In genomic region chr7:90150311-90150710, GRCm38 (mm10) we compare ENCODE assay signal across 9 mouse cellular contexts. TPM values are rescaled to one million over a fixed set of nuclear protein-coding genes. Genes with fewer than 3 reads are reported as not detected.
DNase-seq lines count a peak whose midpoint lies in the region; ATAC-seq and TF ChIP-seq lines count a peak whose summit lies in the region.
"Had no signal": no experiment of that assay in that cellular context is flagged by ENCODE, and none has a peak within 500 bp of the region (broad histone marks: within the 10 kb centered on the region; RNA-seq: fewer than 3 reads in every experiment).

No protein-coding gene starts in this region.

- peaks cover 13% of the 10 kb centered on the region for H3K79me2 ChIP-seq in liver, adult 2 months (ENCODE audit: control insufficient read depth, insufficient read depth, low read length)

- no peak overlapping the region for H3K4me2 ChIP-seq in hindbrain, embryonic 15.5 days
- H3K4me2 ChIP-seq: embryonic facial prominence, embryonic 12.5 days had no signal

- TF ChIP-seq POLR2A in liver, adult 2 months (IDR thresholded peaks at IDR 0.05; ENCODE audit: extremely low read depth, insufficient read depth, low read length) = no peak

- no peak overlapping the region for H3K9ac ChIP-seq in hindbrain, embryonic 15.5 days
- H3K9ac ChIP-seq in liver, adult 2 months (ENCODE audit: low read depth, low read length) = no peak overlapping the region
- H3K9ac ChIP-seq: embryonic facial prominence, embryonic 12.5 days had no signal

- H3K27me3 ChIP-seq in hindbrain, embryonic 15.5 days = no peaks in the 10 kb centered on the region
- H3K27me3 ChIP-seq in liver, adult 2 months (ENCODE audit: control insufficient read depth, insufficient read depth, low read length) = no peaks in the 10 kb centered on the region
- H3K27me3 ChIP-seq: embryonic facial prominence, embryonic 12.5 days had no signal

- no peak overlapping the region for H3K27ac ChIP-seq in hindbrain, embryonic 15.5 days (replicated peaks)
- H3K27ac ChIP-seq in liver, adult 2 months (replicated peaks; ENCODE audit: insufficient read depth, low read depth, low read length) = no peak overlapping the region
- H3K27ac ChIP-seq: embryonic facial prominence, embryonic 12.5 days had no signal

- TF ChIP-seq CTCF in liver, adult 2 months (IDR thresholded peaks at IDR 0.05; ENCODE audit: low read depth, low read length) = peak; percentile 77

- no peaks in the 10 kb centered on the region for H3K9me3 ChIP-seq in hindbrain, embryonic 15.5 days
- H3K9me3 ChIP-seq: embryonic facial prominence, embryonic 12.5 days had no signal

- H3K4me3 ChIP-seq in hindbrain, embryonic 15.5 days = no peak overlapping the region
- no peak overlapping the region for H3K4me3 ChIP-seq in liver, adult 2 months (ENCODE audit: insufficient read depth, low read depth, low read length)
- H3K4me3 ChIP-seq: embryonic facial prominence, embryonic 12.5 days had no signal

- no peaks in the 10 kb centered on the region for H3K36me3 ChIP-seq in hindbrain, embryonic 15.5 days
- peaks cover 7% of the 10 kb centered on the region; the same call in 1 of the 2 replicates for H3K36me3 ChIP-seq in liver, adult 2 months (ENCODE audit: control insufficient read depth, insufficient read depth, low read length)
- H3K36me3 ChIP-seq: embryonic facial prominence, embryonic 12.5 days had no signal

- ATAC-seq in hindbrain, embryonic 15.5 days (ENCODE audit: low FRiP score, low read depth) = peak; percentile 65
- peak; percentile 64 for ATAC-seq in monocyte, adult 5-6 weeks (replicated peaks; ENCODE audit: insufficient number of reproducible peaks, low FRiP score, low TSS enrichment, poor library complexity, severe bottlenecking)

- peaks cover 19% of the 10 kb centered on the region; the same call in 1 of the 2 replicates for H3K4me1 ChIP-seq in hindbrain, embryonic 15.5 days (replicated peaks)
- peaks cover 32% of the 10 kb centered on the region for H3K4me1 ChIP-seq in liver, adult 2 months (ENCODE audit: control insufficient read depth, insufficient read depth, low read length)

- DNase-seq in urinary bladder, postnatal 14 days (ENCODE audit: low spot score) = peak; percentile 60
- DNase-seq in urinary bladder, postnatal 4 days (ENCODE audit: low spot score in 2 of 2) = no peak
- peak; percentile 59 for DNase-seq in cerebellum, adult 11 months
- peak; percentile 32 for DNase-seq in forelimb bud, embryonic 11.5 days (ENCODE audit: low read depth, low spot score)
- peak; percentile 67 for DNase-seq in liver, adult 2 months (ENCODE audit: extremely low read depth, low read depth, low spot score)
- DNase-seq in testis, postnatal 10 days (ENCODE audit: low spot score) = peak; percentile 60

- 45% methylated on average over 2 of the region's 2 CpGs for WGBS in hindbrain, embryonic 15.5 days
- WGBS in liver, adult 2 months = 35% methylated on average over 2 of the region's 2 CpGs

RNA-seq across cellular contexts. Expression of gene Picalm, which starts 20.3 kb away (rescaled TPM):
- polyA plus RNA-seq in hindbrain, embryonic 15.5 days (2015; fragmentation: Nextera tagmentation; extraction: Ambion mirVana) = 34.2 and 37.4 TPM in 2 replicates
- total RNA-seq in liver, adult 2 months (2014; rRNA removed) = 120 and 127 TPM in 2 replicates
- polyA plus RNA-seq in liver, adult 2 months (2012; rRNA removed) = 24.6 and 29.7 TPM in 2 replicates
- 450 to 531 TPM (median 492 TPM) in 3 replicates for total RNA-seq in monocyte, adult 5-6 weeks (2017)

Comparison
In these comparisons a context has a peak if more than half of its experiments do, and no peak if none do; other contexts are left out.
1. DNase-seq: peak in urinary bladder, postnatal 14 days (single experiment), cerebellum, adult 11 months (single experiment), forelimb bud, embryonic 11.5 days (single experiment), liver, adult 2 months (single experiment) and testis, postnatal 10 days (single experiment); none in urinary bladder, postnatal 4 days (0 of 2).